Mouse (Mus musculus) MEL (cell line): ENCODE measurements around the gene Pdia3. TPM values are rescaled to one million over a fixed set of nuclear protein-coding genes. Genes with fewer than 3 reads are reported as not detected.
"Not testable (repeated sequence)": the region's sequence is repeated elsewhere in the genome, so short reads cannot be mapped to it uniquely, and the experiment has no call there.

Experiments used
- DNase-seq: peaks from one replicate; pipeline ENCODE4 v3.0.0; 2011; ENCODE audit warnings: low read depth, low spot score
- H3K27ac ChIP-seq: 2 replicates; pipeline ENCODE4 v1.5.1; 2012; ENCODE audit warnings: low read depth, mild to moderate bottlenecking, control low read depth, low read length, moderate library complexity; ENCODE audit not compliant: control insufficient read depth
- H3K27me3 ChIP-seq, 2 experiments: fragments of 150-350 bp in 1 of 2; sonication (generic) in 1 of 2; 2 replicates each; pipeline ENCODE4 v1.6.1; 2012; ENCODE audit warnings: low read length in 2 of 2, mild to moderate bottlenecking in 2 of 2, improper control_type of control experiment in 1 of 2, moderate library complexity in 1 of 2; ENCODE audit not compliant: insufficient read depth in 2 of 2, control insufficient read depth in 1 of 2
- H3K36me3 ChIP-seq, 2 experiments: 2 replicates each; pipeline ENCODE4 v1.6.1; 2012 to 2014; ENCODE audit warnings: low read length in 2 of 2, improper control_type of control experiment in 1 of 2, inconsistent platforms in 1 of 2, mild to moderate bottlenecking in 1 of 2; ENCODE audit not compliant: insufficient read depth in 2 of 2, control insufficient read depth in 1 of 2
- H3K4me1 ChIP-seq, 2 experiments: fragments of 150-350 bp in 1 of 2; sonication (generic) in 1 of 2; 2 replicates each; pipeline ENCODE4 v1.6.1; 2012; ENCODE audit warnings: low read length in 2 of 2, improper control_type of control experiment in 1 of 2, mild to moderate bottlenecking in 1 of 2; ENCODE audit not compliant: insufficient read depth in 2 of 2, control insufficient read depth in 1 of 2
- H3K4me3 ChIP-seq, 2 experiments: fragments of 150-350 bp in 1 of 2; sonication (generic) in 1 of 2; 2 replicates each; pipeline ENCODE4 v1.5.1; 2012; ENCODE audit warnings: low read depth in 2 of 2, low read length in 2 of 2, mild to moderate bottlenecking in 2 of 2, moderate library complexity in 2 of 2, control low read depth in 1 of 2, improper control_type of control experiment in 1 of 2; ENCODE audit not compliant: control insufficient read depth in 1 of 2, insufficient read depth in 1 of 2
- H3K79me2 ChIP-seq: 2 replicates; pipeline ENCODE4 v1.6.1; 2012; ENCODE audit warnings: mild to moderate bottlenecking, low read length, moderate library complexity; ENCODE audit not compliant: control insufficient read depth, poor library complexity, insufficient read depth
- H3K9ac ChIP-seq: 2 replicates; pipeline ENCODE4 v1.6.1; 2012; ENCODE audit warnings: low read depth, mild to moderate bottlenecking, control low read depth, low read length, moderate library complexity; ENCODE audit not compliant: control insufficient read depth, poor library complexity, severe bottlenecking
- H3K9me3 ChIP-seq: fragments of 150-350 bp; sonication (generic); replicated peaks from 2 replicates; pipeline ENCODE4 v1.6.1; 2012; ENCODE audit warnings: mild to moderate bottlenecking, low read length, improper control_type of control experiment, moderate library complexity; ENCODE audit not compliant: insufficient read depth
- BHLHE40 ChIP-seq: IDR thresholded peaks from 2 replicates; pipeline ENCODE4 v1.6.1; 2012; ENCODE audit warnings: low read depth, mild to moderate bottlenecking, inconsistent platforms, low read length, improper control_type of control experiment, borderline replicate concordance
- CHD1 ChIP-seq: IDR thresholded peaks from 2 replicates; pipeline ENCODE4 v1.6.1; 2012; ENCODE audit warnings: low read depth, mild to moderate bottlenecking, inconsistent platforms, low read length, improper control_type of control experiment
- CTCF ChIP-seq, 3 experiments: IDR thresholded peaks in 2 of 3; conservative IDR thresholded peaks in 1 of 3; 2 replicates each; pipeline ENCODE4 v1.5.1; 2011 to 2012; ENCODE audit warnings: low read length in 3 of 3, low read depth in 2 of 3, mild to moderate bottlenecking in 2 of 3, improper control_type of control experiment in 1 of 3, inconsistent platforms in 1 of 3, mixed read lengths in 1 of 3, moderate library complexity in 1 of 3; ENCODE audit not compliant: control insufficient read depth in 1 of 3, insufficient read depth in 1 of 3, poor library complexity in 1 of 3, severe bottlenecking in 1 of 3
- ETS1 ChIP-seq: IDR thresholded peaks from 2 replicates; pipeline ENCODE4 v1.6.1; 2012; ENCODE audit warnings: low read depth, mild to moderate bottlenecking, inconsistent platforms, low read length, improper control_type of control experiment, moderate library complexity
- JUND ChIP-seq: IDR thresholded peaks from 2 replicates; pipeline ENCODE4 v1.6.1; 2011; ENCODE audit warnings: low read depth, mild to moderate bottlenecking, improper control_type of control experiment, low read length
- MAFK ChIP-seq: IDR thresholded peaks from 2 replicates; pipeline ENCODE4 v1.6.1; 2011; ENCODE audit warnings: low read depth, mild to moderate bottlenecking, low read length, improper control_type of control experiment, borderline replicate concordance
- MYB ChIP-seq: IDR thresholded peaks from 2 replicates; pipeline ENCODE4 v1.6.1; 2011; ENCODE audit warnings: mild to moderate bottlenecking, low read depth, low read length, improper control_type of control experiment
- MYC ChIP-seq: IDR thresholded peaks from 2 replicates; pipeline ENCODE4 v1.6.1; 2011; ENCODE audit warnings: low read depth, mild to moderate bottlenecking, low read length, improper control_type of control experiment, moderate library complexity
- NELFE ChIP-seq: IDR thresholded peaks from 2 replicates; pipeline ENCODE4 v1.6.1; 2011; ENCODE audit warnings: low read depth, low read length, improper control_type of control experiment
- POLR2AphosphoS2 ChIP-seq: IDR thresholded peaks from 2 replicates; pipeline ENCODE4 v1.6.1; 2011; ENCODE audit warnings: low read length, improper control_type of control experiment
- POLR2AphosphoS5 ChIP-seq: IDR thresholded peaks from 2 replicates; pipeline ENCODE4 v1.6.1; 2012; ENCODE audit warnings: low read depth, borderline replicate concordance, mild to moderate bottlenecking, inconsistent platforms, low read length, moderate library complexity, mixed read lengths
- RAD21 ChIP-seq: IDR thresholded peaks from 2 replicates; pipeline ENCODE4 v1.6.1; 2011; ENCODE audit warnings: mild to moderate bottlenecking, low read depth, low read length, improper control_type of control experiment
- RCOR1 ChIP-seq: IDR thresholded peaks from 2 replicates; pipeline ENCODE4 v1.6.1; 2012; ENCODE audit warnings: low read depth, mild to moderate bottlenecking, inconsistent platforms, low read length, improper control_type of control experiment
- SIN3A ChIP-seq: IDR thresholded peaks from 2 replicates; pipeline ENCODE4 v1.6.1; 2012; ENCODE audit warnings: low read length, improper control_type of control experiment, inconsistent platforms
- SMC3 ChIP-seq: IDR thresholded peaks from 2 replicates; pipeline ENCODE4 v1.6.1; 2011; ENCODE audit warnings: low read depth, low read length, improper control_type of control experiment
- TAL1 ChIP-seq: IDR thresholded peaks from 2 replicates; pipeline ENCODE4 v1.6.1; 2012; ENCODE audit warnings: mild to moderate bottlenecking, inconsistent platforms, low read length, moderate library complexity, mixed read lengths
- TCF12 ChIP-seq: IDR thresholded peaks from 2 replicates; pipeline ENCODE4 v1.6.1; 2014; ENCODE audit warnings: low read depth, mild to moderate bottlenecking, inconsistent platforms, low read length, improper control_type of control experiment, moderate library complexity
- USF1 ChIP-seq: IDR thresholded peaks from 2 replicates; pipeline ENCODE4 v1.6.1; 2014; ENCODE audit warnings: low read depth, mild to moderate bottlenecking, inconsistent platforms, low read length, improper control_type of control experiment, moderate library complexity
- USF2 ChIP-seq, 2 experiments: IDR thresholded peaks; 2 replicates each; pipeline ENCODE4 v1.6.1; 2011 to 2012; ENCODE audit warnings: improper control_type of control experiment in 2 of 2, low read length in 2 of 2, borderline replicate concordance in 1 of 2, inconsistent platforms in 1 of 2, low read depth in 1 of 2, mild to moderate bottlenecking in 1 of 2; ENCODE audit not compliant: insufficient read depth in 1 of 2
- ZKSCAN1 ChIP-seq: IDR thresholded peaks from 2 replicates; pipeline ENCODE4 v1.6.1; 2012; ENCODE audit warnings: low read depth, mild to moderate bottlenecking, inconsistent platforms, low read length, improper control_type of control experiment, moderate library complexity
- ZNF384 ChIP-seq: IDR thresholded peaks from 2 replicates; pipeline ENCODE4 v1.6.1; 2012; ENCODE audit warnings: low read depth, mild to moderate bottlenecking, inconsistent platforms, low read length, improper control_type of control experiment
- polyA plus RNA-seq, 2 experiments: library from polyadenylated mRNA; stranded (reverse) in 1 of 2; unstranded in 1 of 2; fragments of >175 nt in 1 of 2; fragments of >200 nt in 1 of 2; gene quantifications; 2 replicates each; pipeline versions ENCODE4 v1.2.1 to v1.2.4; 2012; ENCODE audit warnings: low replicate concordance in 2 of 2, low read depth in 1 of 2; ENCODE audit not compliant: insufficient read length in 2 of 2, insufficient read depth in 1 of 2, missing spikeins in 1 of 2
- total RNA-seq: library from RNA; depleted of rRNA; stranded (reverse); fragments of 300-350 nt; gene quantifications from 2 replicates; pipeline ENCODE4 v1.2.3, GENCODE M21; 2012

Gene Pdia3
- total and polyA plus RNA-seq, 3 experiments, result 70.7 to 473 (median 471) TPM

DNA sequence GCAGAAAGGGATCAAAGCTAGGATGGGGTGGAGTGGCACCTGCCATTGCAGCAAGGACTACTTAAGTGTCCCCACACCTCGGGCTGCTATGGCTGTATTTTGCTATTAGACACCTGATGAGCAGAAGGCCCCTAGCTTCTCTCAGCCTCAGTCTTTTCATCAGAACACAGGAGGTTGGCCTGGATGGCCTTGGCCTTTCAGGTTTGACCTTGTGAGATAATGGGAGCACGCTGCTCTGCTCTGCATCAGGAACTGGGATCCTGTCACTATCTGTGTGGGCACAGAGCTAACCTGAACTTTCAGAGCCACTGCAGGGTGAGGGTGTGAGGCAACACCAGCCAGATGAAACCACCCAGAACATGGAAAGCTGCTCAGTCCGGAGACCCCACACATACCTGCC lies 41.3 kb upstream of the Pdia3 start:
- no peaks in the 10 kb centered on the region for H3K79me2 ChIP-seq
- no peaks in the 10 kb centered on the region for H3K36me3 ChIP-seq
- H3K4me3 ChIP-seq, result no peak overlapping the region
- H3K9me3 ChIP-seq, result no peaks in the 10 kb centered on the region
- no peak overlapping the region for H3K27ac ChIP-seq
- H3K4me1 ChIP-seq, result no peaks in the 10 kb centered on the region
- peaks cover 2 to 6% of the 10 kb centered on the region in 2 experiments for H3K27me3 ChIP-seq
- TF ChIP-seq TAL1 (no peak), ZKSCAN1 (no peak), TCF12 (no peak), MAFK (no peak), BHLHE40 (no peak), CTCF (IDR thresholded peaks at IDR 0.05 in 2 of 3, conservative IDR thresholded peaks at IDR 0.05 in 1 of 3; ENCODE audit: control insufficient read depth in 1 of 3, insufficient read depth in 1 of 3, low read depth in 2 of 3, low read length in 3 of 3, poor library complexity in 1 of 3, severe bottlenecking in 1 of 3) (no peak), ZNF384 (no peak), POLR2AphosphoS5 (no peak), MYB (no peak), SMC3 (no peak), CHD1 (no peak), NELFE (no peak), RAD21 (no peak), USF1 (no peak), MYC (no peak), SIN3A (no peak), JUND (no peak), USF2 (IDR thresholded peaks at IDR 0.05; ENCODE audit: borderline replicate concordance in 1 of 2, insufficient read depth in 1 of 2, low read depth in 1 of 2, low read length in 2 of 2) (no peak)
- H3K9ac ChIP-seq, result no peak overlapping the region
- DNase-seq, result no peak

GRCm38 (mm10) chr2:121374766-121375165 lies 38.8 kb upstream of the Pdia3 start:
- H3K36me3 ChIP-seq, result no peaks in the 10 kb centered on the region
- H3K9me3 ChIP-seq, result no peaks in the 10 kb centered on the region
- H3K27ac ChIP-seq, result no peak overlapping the region
- TF ChIP-seq ETS1, result no peak
- no peak for TF ChIP-seq RCOR1
- TF ChIP-seq POLR2AphosphoS2, result no peak
- TF ChIP-seq MYC, result no peak
- no peaks in the 10 kb centered on the region for H3K4me1 ChIP-seq
- H3K9ac ChIP-seq, result no peak overlapping the region
- no peaks in the 10 kb centered on the region for H3K79me2 ChIP-seq
- peaks cover 2 to 4% of the 10 kb centered on the region in 2 experiments for H3K27me3 ChIP-seq
- DNase-seq, result no peak
- H3K4me3 ChIP-seq, result no peak overlapping the region

- not testable (repeated sequence) for H3K36me3 ChIP-seq, H3K4me3 ChIP-seq, H3K9ac ChIP-seq, H3K9me3 ChIP-seq, DNase-seq, H3K79me2 ChIP-seq, H3K4me1 ChIP-seq, H3K27ac ChIP-seq
- H3K27me3 ChIP-seq, result peaks cover 5 to 21% of the 10 kb centered on the region in 2 experiments; a peak in 3 of 4 replicates
These were observed 26.5 kb upstream of the Pdia3 start, which contains the start of gene Strc for GRCm38 (mm10) chr2:121386961-121387575. TSS of gene Strc (minus strand) at chr2:121387168.
